Mouse (Mus musculus): Measurements from ENCODE around the gene Poc1a. TPM values are rescaled to one million over a fixed set of nuclear protein-coding genes. Genes with fewer than 3 reads are reported as not detected.

Poc1a gene
- total and polyA plus RNA-seq, 3 experiments, result 24.5 to 46.7 (median 31.9) TPM

DNA sequence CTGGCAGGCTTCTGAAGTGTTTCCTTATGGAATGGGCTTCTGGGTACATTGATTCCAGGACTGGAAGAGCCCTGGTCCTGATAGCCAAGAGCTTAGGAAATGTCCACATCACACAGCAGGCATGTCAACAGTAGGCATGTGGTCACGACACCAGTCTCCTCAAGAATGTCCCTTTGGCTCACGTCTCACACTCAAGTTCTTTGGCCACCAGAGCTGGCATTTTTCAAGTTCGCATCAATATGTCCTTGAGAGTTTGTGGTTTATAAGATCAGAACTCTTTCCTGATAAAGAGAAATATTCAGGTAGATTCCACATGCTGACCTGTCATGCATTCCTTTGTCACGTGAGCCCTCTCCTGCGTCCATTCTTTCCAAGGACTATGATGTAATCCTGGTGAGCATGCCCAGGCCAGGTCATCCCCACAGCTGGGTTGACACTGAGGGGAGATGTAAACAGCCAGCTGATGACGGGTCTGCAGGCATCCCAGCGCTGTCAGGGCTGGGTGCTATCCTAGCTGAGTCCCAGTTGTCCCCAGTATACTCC lies 47.3 kb downstream of the Poc1a start:
- Histone ChIP-seq H3K4me2 (ENCODE audit: insufficient read depth, low read depth, poor library complexity, severe bottlenecking) (no peak overlapping the region), H3K9me3 (replicated peaks; ENCODE audit: low read length) (no peaks in the 10 kb centered on the region), H3K27ac (ENCODE audit: insufficient read depth, low read depth) (no peak overlapping the region), H3K36me3 (replicated peaks in 1 of 2; ENCODE audit: control insufficient read depth in 1 of 2, insufficient read depth in 1 of 2, low read length in 1 of 2) (peaks cover 3 to 65% of the 10 kb centered on the region in 2 experiments), H3K79me2 (replicated peaks; ENCODE audit: control insufficient read depth, extremely low read depth, insufficient read depth, poor library complexity, severe bottlenecking) (no peaks in the 10 kb centered on the region), H3K27me3 (replicated peaks) (no peaks in the 10 kb centered on the region), H3K4me3 (replicated peaks in 1 of 3; ENCODE audit: low read depth in 2 of 3, low read length in 2 of 3, poor library complexity in 1 of 3) (no peak overlapping the region), H3K9ac (ENCODE audit: insufficient read depth, low read depth) (no peak overlapping the region), H3K4me1 (ENCODE audit: control insufficient read depth in 1 of 2, insufficient read depth in 2 of 2) (peaks cover 0 to 12% of the 10 kb centered on the region in 2 experiments; a peak in 2 of 4 replicates)
- dilution Hi-C loops (cut with MboI; ENCODE audit: extremely low pct_ligation_motif_present, extremely low pct_unique_long_range_greater_than_20kb, low sequenced_read_pairs), result no loop called here
- DNase-seq (ENCODE audit: extremely low read depth), result no peak
- no peak for TF ChIP-seq UBTF (IDR thresholded peaks at IDR 0.05; ENCODE audit: low read depth, low read length)
- TF ChIP-seq MAX (IDR thresholded peaks at IDR 0.05; ENCODE audit: low read length), result no peak
- no peak for TF ChIP-seq USF1 (IDR thresholded peaks at IDR 0.05; ENCODE audit: low read depth, low read length)
- no peak for TF ChIP-seq MEF2A (IDR thresholded peaks at IDR 0.05; ENCODE audit: borderline replicate concordance, low read depth, low read length)
- no peak for TF ChIP-seq MAFK (IDR thresholded peaks at IDR 0.05; ENCODE audit: insufficient replicate concordance, low read length)
- no peak for TF ChIP-seq ZMIZ1 (IDR thresholded peaks at IDR 0.05; ENCODE audit: low read depth, low read length)
- no peak for TF ChIP-seq RAD21 (IDR thresholded peaks at IDR 0.05; ENCODE audit: low read depth, low read length)
- no peak for TF ChIP-seq E2F4 (IDR thresholded peaks at IDR 0.05; ENCODE audit: insufficient replicate concordance, low read depth, low read length)
- TF ChIP-seq ETS1 (conservative IDR thresholded peaks at IDR 0.05; ENCODE audit: low read depth, low read length), result no peak
- no peak for TF ChIP-seq ZC3H11A (IDR thresholded peaks at IDR 0.05; ENCODE audit: low read depth, low read length)
- TF ChIP-seq IRF4 (IDR thresholded peaks at IDR 0.05; ENCODE audit: low read depth, low read length), result no peak
- no peak for TF ChIP-seq TCF12 (IDR thresholded peaks at IDR 0.05; ENCODE audit: low read depth, low read length)
- TF ChIP-seq NRF1 (IDR thresholded peaks at IDR 0.05; ENCODE audit: low read depth, low read length), result no peak
- TF ChIP-seq CHD2 (IDR thresholded peaks at IDR 0.05; ENCODE audit: low read length), result no peak
- TF ChIP-seq RCOR1 (conservative IDR thresholded peaks at IDR 0.05; ENCODE audit: low read depth, low read length), result no peak
- TF ChIP-seq PAX5 (IDR thresholded peaks at IDR 0.05; ENCODE audit: low read length), result no peak
- TF ChIP-seq BHLHE40 (IDR thresholded peaks at IDR 0.05; ENCODE audit: low read depth, low read length), result no peak
- TF ChIP-seq MYC (IDR thresholded peaks at IDR 0.05; ENCODE audit: low read depth, low read length), result no peak
- no peak for TF ChIP-seq KAT2A (IDR thresholded peaks at IDR 0.05; ENCODE audit: insufficient replicate concordance, low read length)
- in situ Hi-C loops (cut with MboI; ENCODE audit: low pct_ligation_motif_present, low pct_unique_long_range_greater_than_20kb, low sequenced_read_pairs), result no loop called here

- dilution Hi-C loops (cut with MboI; ENCODE audit: extremely low pct_ligation_motif_present, extremely low pct_unique_long_range_greater_than_20kb, low sequenced_read_pairs), result no loop called here
- H3K27ac ChIP-seq (ENCODE audit: insufficient read depth, low read depth), result no peak overlapping the region
- in situ Hi-C loops (cut with MboI; ENCODE audit: low pct_ligation_motif_present, low pct_unique_long_range_greater_than_20kb, low sequenced_read_pairs), result no loop called here
- no peak overlapping the region for H3K4me3 ChIP-seq (replicated peaks in 1 of 3; ENCODE audit: low read depth in 2 of 3, low read length in 2 of 3, poor library complexity in 1 of 3)
- no peaks in the 10 kb centered on the region for H3K27me3 ChIP-seq (replicated peaks)
- H3K4me1 ChIP-seq (ENCODE audit: control insufficient read depth in 1 of 2, insufficient read depth in 2 of 2), result peaks cover 0 to 12% of the 10 kb centered on the region in 2 experiments; a peak in 2 of 4 replicates
- no peak overlapping the region for H3K4me2 ChIP-seq (ENCODE audit: insufficient read depth, low read depth, poor library complexity, severe bottlenecking)
- H3K36me3 ChIP-seq (replicated peaks in 1 of 2; ENCODE audit: control insufficient read depth in 1 of 2, insufficient read depth in 1 of 2, low read length in 1 of 2), result peaks cover 3 to 69% of the 10 kb centered on the region in 2 experiments
- TF ChIP-seq USF2 (conservative IDR thresholded peaks at IDR 0.05; ENCODE audit: low read depth, low read length), result no peak
- no peak for TF ChIP-seq EP300 (IDR thresholded peaks at IDR 0.05; ENCODE audit: low read length)
- TF ChIP-seq UBTF (IDR thresholded peaks at IDR 0.05; ENCODE audit: low read depth, low read length), result no peak
- no peak for TF ChIP-seq POLR2A (IDR thresholded peaks at IDR 0.05; ENCODE audit: low read depth, low read length)
- H3K79me2 ChIP-seq (replicated peaks; ENCODE audit: control insufficient read depth, extremely low read depth, insufficient read depth, poor library complexity, severe bottlenecking), result no peaks in the 10 kb centered on the region
- H3K9me3 ChIP-seq (replicated peaks; ENCODE audit: low read length), result no peaks in the 10 kb centered on the region
- H3K9ac ChIP-seq (ENCODE audit: insufficient read depth, low read depth), result no peak overlapping the region
- DNase-seq (ENCODE audit: extremely low read depth), result no peak
These were observed 48.1 kb downstream of the Poc1a start for GRCm38 (mm10) chr9:106328772-106329511.
